Mouse (Mus musculus): Measurements from ENCODE around the gene Sag.

Sag gene

GRCm38 (mm10) chr1:87803576-87803975 lies at the start of gene Sag:
TSS of gene Sag (plus strand) at chr1:87803680.
- POLR2A ChIA-PET, result interaction anchor here in 2 of 4 experiments (0.6 to 1.3 kb wide), 3 partner anchors 13 to 131 kb away, joined by 3 read pairs; no protein-coding TSS in a partner anchor
- CTCF ChIA-PET, result interaction anchor here in 2 of 4 experiments (0.6 kb wide), 2 partner anchors 26 to 510 kb away, joined by 4 to 6 read pairs; no protein-coding TSS in a partner anchor

- CTCF ChIA-PET, result interaction anchor here (0.6 to 1.8 kb wide), 26 partner anchors 10 to 569 kb away, joined by 3 to 18 read pairs (median 5); no protein-coding TSS in a partner anchor
These were observed 47.6 kb upstream of the Sag start, which contains the start of gene Atg16l1 for GRCm38 (mm10) chr1:87755641-87756470. TSS of gene Atg16l1 (plus strand) at chr1:87755870.

GRCm38 (mm10) chr1:87763821-87764220 lies 39.7 kb upstream of the Sag start:
- ChIA-PET CTCF (no interaction called here), POLR2A (interaction anchor here in 1 of 4 experiments (0.9 to 22.2 kb wide), 12 partner anchors 8 to 402 kb away, joined by 3 to 242 read pairs (median 5); partner anchors contain the start of gene Atg16l1)

More at GRCm38 (mm10) chr1:87755641-87756470, 47.6 kb upstream of the Sag start, which contains the start of gene Atg16l1:
- POLR2A ChIA-PET, result interaction anchor here (0.5 to 3.5 kb wide), 85 partner anchors 9 to 1379 kb away, joined by 3 to 22 read pairs (median 4); no protein-coding TSS in a partner anchor

GRCm38 (mm10) chr1:87765741-87766140 lies 37.7 kb upstream of the Sag start:
- CTCF ChIA-PET, result interaction anchor here in 1 of 4 experiments (1.1 to 2.3 kb wide), 2 partner anchors 10 to 196 kb away, joined by 3 to 6 read pairs; partner anchors contain the start of gene Atg16l1
- POLR2A ChIA-PET, result interaction anchor here in 1 of 4 experiments (1.9 to 22.2 kb wide), 4 partner anchors 11 to 37 kb away, joined by 4 to 242 read pairs (median 34); partner anchors contain the start of gene Atg16l1

GRCm38 (mm10) chr1:87766233-87766632 lies 37.2 kb upstream of the Sag start:
- ChIA-PET CTCF (interaction anchor here in 2 of 4 experiments (0.7 to 2.3 kb wide), 7 partner anchors 9 to 327 kb away, joined by 3 to 6 read pairs (median 3); partner anchors contain the start of gene Atg16l1 (in 2 of the 2)), POLR2A (interaction anchor here in 2 of 4 experiments (1.1 to 22.2 kb wide), 6 partner anchors 10 to 38 kb away, joined by 4 to 242 read pairs (median 14); partner anchors contain the start of gene Atg16l1 (in 2 of the 2))

GRCm38 (mm10) chr1:87769263-87769662 lies 34.2 kb upstream of the Sag start:
- CTCF ChIA-PET, result interaction anchor here in 1 of 4 experiments (0.6 kb wide), 1 partner anchor 22 kb away, joined by 11 read pairs; no protein-coding TSS in a partner anchor
- POLR2A ChIA-PET, result interaction anchor here in 1 of 4 experiments (0.8 to 22.2 kb wide), 6 partner anchors 8 to 454 kb away, joined by 3 to 242 read pairs (median 6); no protein-coding TSS in a partner anchor

GRCm38 (mm10) chr1:87770486-87770885 lies 33.0 kb upstream of the Sag start:
- ChIA-PET CTCF (interaction anchor here in 1 of 4 experiments (0.6 kb wide), 1 partner anchor 231 kb away, joined by 4 read pairs; no protein-coding TSS in a partner anchor), POLR2A (interaction anchor here in 2 of 4 experiments (0.9 to 22.2 kb wide), 9 partner anchors 9 to 352 kb away, joined by 3 to 242 read pairs (median 6); partner anchors contain the start of gene Atg16l1 (in 2 of the 2))

GRCm38 (mm10) chr1:87771724-87772123 lies 31.8 kb upstream of the Sag start:
- ChIA-PET CTCF (no interaction called here), POLR2A (interaction anchor here in 1 of 4 experiments (0.7 to 22.2 kb wide), 8 partner anchors 8 to 548 kb away, joined by 3 to 242 read pairs (median 6); no protein-coding TSS in a partner anchor)

GRCm38 (mm10) chr1:87773336-87773735 lies 30.1 kb upstream of the Sag start:
- CTCF ChIA-PET, result no interaction called here
- POLR2A ChIA-PET, result interaction anchor here in 1 of 4 experiments (1.0 to 22.2 kb wide), 4 partner anchors 10 to 53 kb away, joined by 3 to 242 read pairs (median 6); no protein-coding TSS in a partner anchor

- ChIA-PET CTCF (interaction anchor here in 1 of 4 experiments (1.1 kb wide), 1 partner anchor 8 kb away, joined by 3 read pairs; no protein-coding TSS in a partner anchor), POLR2A (interaction anchor here (0.6 to 22.2 kb wide), 8 partner anchors 8 to 16 kb away, joined by 3 to 242 read pairs (median 4); no protein-coding TSS in a partner anchor)
These were observed 28.6 kb upstream of the Sag start for GRCm38 (mm10) chr1:87774845-87775244.

- ChIA-PET POLR2A (interaction anchor here in 2 of 4 experiments (1.0 to 22.2 kb wide), 6 partner anchors 9 to 24 kb away, joined by 3 to 242 read pairs (median 7); partner anchors contain the start of gene Atg16l1 (in 2 of the 2)), CTCF (no interaction called here)
These were observed 24.2 kb upstream of the Sag start for GRCm38 (mm10) chr1:87779204-87779785.

GRCm38 (mm10) chr1:87785703-87786102 lies 17.8 kb upstream of the Sag start:
- ChIA-PET CTCF (no interaction called here), POLR2A (interaction anchor here in 2 of 4 experiments (0.5 to 16.7 kb wide), 9 partner anchors 7 to 1729 kb away, joined by 3 to 242 read pairs (median 4); no protein-coding TSS in a partner anchor)

GRCm38 (mm10) chr1:87786251-87786650 lies 17.2 kb upstream of the Sag start:
- CTCF ChIA-PET, result no interaction called here
- POLR2A ChIA-PET, result interaction anchor here (0.5 to 16.7 kb wide), 7 partner anchors 10 to 1730 kb away, joined by 3 to 242 read pairs (median 4); no protein-coding TSS in a partner anchor

- POLR2A ChIA-PET, result interaction anchor here in 3 of 4 experiments (0.6 to 16.7 kb wide), 7 partner anchors 8 to 1322 kb away, joined by 3 to 242 read pairs (median 5); partner anchors contain the start of gene Atg16l1 (in 2 of the 3)
- CTCF ChIA-PET, result no interaction called here
These were observed 13.8 kb upstream of the Sag start for GRCm38 (mm10) chr1:87789665-87790064.

GRCm38 (mm10) chr1:87792438-87793137 lies 10.9 kb upstream of the Sag start:
- CTCF ChIA-PET, result no interaction called here
- POLR2A ChIA-PET, result interaction anchor here in 2 of 4 experiments (0.9 to 16.7 kb wide), 7 partner anchors 8 to 74 kb away, joined by 3 to 242 read pairs (median 6); partner anchors contain the start of gene Atg16l1 (in 1 of the 2)

- ChIA-PET POLR2A (interaction anchor here in 2 of 4 experiments (1.3 to 16.7 kb wide), 5 partner anchors 8 to 23 kb away, joined by 3 to 242 read pairs (median 6); no protein-coding TSS in a partner anchor), CTCF (no interaction called here)
These were observed 10.4 kb upstream of the Sag start for GRCm38 (mm10) chr1:87793138-87793449.

- ChIA-PET CTCF (no interaction called here), POLR2A (interaction anchor here in 1 of 4 experiments (0.6 to 1.0 kb wide), 2 partner anchors 10 to 52 kb away, joined by 3 to 4 read pairs; no protein-coding TSS in a partner anchor)
These were observed 5.8 kb upstream of the Sag start for GRCm38 (mm10) chr1:87797702-87798101.
